Mouse (Mus musculus) hindbrain, embryonic 10.5 days (tissue): ENCODE data around the gene Cog4. TPM values are rescaled to one million over a fixed set of nuclear protein-coding genes. Genes with fewer than 3 reads are reported as not detected.
A peak's percentile ranks its signal among the peaks of the same experiment; 100 is the strongest.
"Not testable (repeated sequence)": the region's sequence is repeated elsewhere in the genome, so short reads cannot be mapped to it uniquely, and the experiment has no call there.

Experiments
- DNase-seq: peaks from one replicate; pipeline ENCODE4 v3.0.0-alpha.2; 2017; ENCODE audit warnings: low spot score
- H3K27ac ChIP-seq: fragments of 300-500 bp; sonication (generic); 2 replicates; pipeline ENCODE4 v1.5.1; 2016; ENCODE audit warnings: mild to moderate bottlenecking, moderate library complexity
- H3K27me3 ChIP-seq: fragments of 300-500 bp; sonication (generic); 2 replicates; pipeline ENCODE4 v1.6.1; 2016; ENCODE audit warnings: mild to moderate bottlenecking; ENCODE audit not compliant: poor library complexity, insufficient read depth, severe bottlenecking
- H3K36me3 ChIP-seq: fragments of 300-500 bp; sonication (generic); 2 replicates; pipeline ENCODE4 v1.6.1; 2016; ENCODE audit warnings: mild to moderate bottlenecking, moderate library complexity
- H3K4me1 ChIP-seq: fragments of 300-500 bp; sonication (generic); replicated peaks from 2 replicates; pipeline ENCODE4 v1.6.1; 2016; ENCODE audit warnings: mild to moderate bottlenecking
- H3K4me3 ChIP-seq: fragments of 300-500 bp; sonication (generic); 2 replicates; pipeline ENCODE4 v1.5.1; 2016; ENCODE audit warnings: mild to moderate bottlenecking, moderate library complexity
- H3K9me3 ChIP-seq: fragments of 300-500 bp; sonication (generic); 2 replicates; pipeline ENCODE4 v1.6.1; 2016; ENCODE audit warnings: mild to moderate bottlenecking, moderate library complexity
- WGBS: fragments of 180-500 bp; shearing (Covaris S2); methylation state at CpG from one replicate; pipeline ENCODE4 v1.1.7; 2016; 5-methylcytosine and 5-hydroxymethylcytosine counted together
- polyA plus RNA-seq: library from polyadenylated mRNA; unstranded; fragments of >200 nt; fragmentation: Nextera tagmentation; extraction: Ambion mirVana; gene quantifications from 2 replicates; pipeline ENCODE4 v1.2.1, GENCODE M21; 2016

Gene Cog4
- polyA plus RNA-seq, 1 experiment from 2014 or later, result 70.0 TPM

DNA sequence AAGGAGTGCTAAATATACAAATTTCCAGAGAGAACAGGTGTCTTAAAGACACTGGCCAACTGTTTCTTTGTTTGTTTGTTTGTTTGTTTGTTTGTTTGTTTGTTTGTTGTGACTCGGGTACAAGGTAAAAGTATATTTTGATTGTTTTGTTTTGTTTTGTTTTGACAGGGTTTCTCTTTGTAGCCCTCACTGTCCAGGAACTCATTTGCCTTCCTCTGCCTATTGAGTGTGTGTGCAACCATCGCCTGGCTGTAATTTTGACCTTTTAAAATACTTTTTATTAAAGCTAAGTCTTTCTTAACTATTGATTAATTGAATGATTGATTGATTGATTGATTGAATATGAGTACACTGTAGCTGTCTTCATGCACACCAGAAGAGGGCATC, 56.2 kb downstream of the Cog4 start:
- peaks cover 19% of the 10 kb centered on the region for H3K36me3 ChIP-seq

GRCm38 (mm10) chr8:110905404-110905803, 59.0 kb downstream of the Cog4 start:
- no peak for DNase-seq
- no peak overlapping the region for H3K27ac ChIP-seq
- no peaks in the 10 kb centered on the region for H3K27me3 ChIP-seq
- WGBS, result 86% methylated on average over 6 of the region's 6 CpGs
- H3K36me3 ChIP-seq, result no peaks in the 10 kb centered on the region
- peaks cover 15% of the 10 kb centered on the region for H3K4me1 ChIP-seq
- H3K4me3 ChIP-seq, result no peak overlapping the region
- no peaks in the 10 kb centered on the region for H3K9me3 ChIP-seq

More for the DNA sequence above, 56.2 kb downstream of the Cog4 start:
- WGBS, result 61% methylated on average over 2 of the region's 2 CpGs
- DNase-seq, result no peak
- Histone ChIP-seq H3K4me3 (peak overlapping the region; percentile 85), H3K4me1 (peaks cover 15% of the 10 kb centered on the region), H3K27me3 (no peaks in the 10 kb centered on the region), H3K27ac (no peak overlapping the region; the same call in 1 of the 2 replicates), H3K9me3 (no peaks in the 10 kb centered on the region)

DNA sequence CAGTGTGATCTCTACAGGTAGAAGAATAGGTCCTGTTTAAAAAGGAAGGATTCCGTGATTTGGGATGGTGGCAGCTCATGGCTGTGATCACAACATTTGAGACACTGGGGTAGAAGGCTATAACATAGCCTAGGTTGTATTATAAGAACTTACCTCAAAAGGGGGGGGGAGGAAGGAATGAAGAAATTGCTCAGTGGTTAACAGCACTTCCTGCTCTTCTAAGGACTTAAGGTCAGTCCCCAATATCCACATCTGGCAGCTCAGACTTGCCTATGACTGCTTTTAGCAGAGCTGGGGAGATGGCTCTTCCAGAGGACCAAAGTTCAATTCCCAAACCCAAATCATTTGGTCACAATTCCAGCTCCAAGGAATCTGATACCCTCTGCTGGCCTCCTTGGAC, 60.3 kb downstream of the Cog4 start:
- Histone ChIP-seq H3K4me3 (no peak overlapping the region), H3K27me3 (no peaks in the 10 kb centered on the region), H3K4me1 (peaks cover 7% of the 10 kb centered on the region), H3K9me3 (no peaks in the 10 kb centered on the region), H3K27ac (no peak overlapping the region), H3K36me3 (no peaks in the 10 kb centered on the region)
- WGBS, result 90% methylated on average over 1 of the region's 1 CpGs
- no peak for DNase-seq

GRCm38 (mm10) chr8:110909850-110910249, 63.5 kb downstream of the Cog4 start:
- H3K27me3 ChIP-seq, H3K4me1 ChIP-seq, H3K4me3 ChIP-seq, H3K9me3 ChIP-seq, H3K36me3 ChIP-seq, H3K27ac ChIP-seq, DNase-seq: not testable (repeated sequence)

- DNase-seq, result no peak
- no peaks in the 10 kb centered on the region for H3K27me3 ChIP-seq
- H3K4me3 ChIP-seq, result no peak overlapping the region
- no peaks in the 10 kb centered on the region for H3K9me3 ChIP-seq
- H3K27ac ChIP-seq, result no peak overlapping the region
- no peaks in the 10 kb centered on the region for H3K36me3 ChIP-seq
- H3K4me1 ChIP-seq, result no peaks in the 10 kb centered on the region
- 85% methylated on average over 15 of the region's 15 CpGs for WGBS
Observed at GRCm38 (mm10) chr8:110911576-110912570, 65.5 kb downstream of the Cog4 start.

DNA sequence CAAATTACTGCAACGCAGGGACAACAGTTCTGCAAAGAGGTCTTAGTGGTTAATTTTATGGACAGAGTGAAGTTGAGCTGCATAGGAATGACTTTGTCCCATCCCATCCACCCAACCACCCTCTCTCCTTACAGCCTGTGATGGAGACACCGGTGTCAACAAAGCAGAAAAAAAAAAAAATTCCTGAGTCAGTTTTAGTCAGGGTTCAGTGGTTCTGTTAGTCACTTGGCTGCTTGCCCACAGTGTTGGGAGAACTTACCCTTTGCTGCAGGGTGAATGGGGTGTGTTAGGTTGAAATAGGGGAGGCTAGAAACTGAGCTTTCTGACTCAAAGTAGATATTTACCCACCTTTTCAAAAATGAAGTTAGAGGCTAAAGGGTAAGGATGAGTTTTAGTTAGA, 71.0 kb downstream of the Cog4 start:
- Histone ChIP-seq H3K9me3 (no peaks in the 10 kb centered on the region), H3K36me3 (peaks cover 3% of the 10 kb centered on the region), H3K4me1 (peaks cover 38% of the 10 kb centered on the region), H3K27ac (no peak overlapping the region), H3K27me3 (no peaks in the 10 kb centered on the region), H3K4me3 (no peak overlapping the region)
- DNase-seq, result no peak
- WGBS, result 79% methylated on average over 2 of the region's 2 CpGs

DNA sequence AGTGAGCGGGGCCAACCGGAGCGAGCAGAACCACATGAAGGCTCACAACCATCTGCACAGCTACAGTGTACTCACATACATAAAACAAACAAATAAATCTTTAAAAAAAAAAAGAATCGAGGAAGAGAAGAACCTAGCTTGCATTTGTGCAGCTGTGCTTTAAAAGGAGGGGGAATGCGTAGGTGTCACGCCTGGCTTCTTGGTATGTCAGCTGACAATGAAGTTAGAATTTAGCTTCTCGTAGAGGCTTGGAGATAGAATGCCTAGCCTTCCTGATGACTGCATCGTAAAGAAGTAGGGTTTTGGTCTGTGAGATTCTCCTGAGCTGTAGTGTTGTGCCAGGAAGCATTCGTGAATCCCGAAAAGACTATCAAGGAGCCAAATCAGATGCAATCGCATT, 71.6 kb downstream of the Cog4 start:
- Histone ChIP-seq H3K27me3 (no peaks in the 10 kb centered on the region), H3K4me3 (no peak overlapping the region), H3K9me3 (no peaks in the 10 kb centered on the region), H3K36me3 (peaks cover 7% of the 10 kb centered on the region), H3K27ac (no peak overlapping the region), H3K4me1 (peaks cover 38% of the 10 kb centered on the region)
- DNase-seq, result no peak
- 84% methylated on average over 11 of the region's 11 CpGs for WGBS

- H3K27me3 ChIP-seq, result no peaks in the 10 kb centered on the region
- peaks cover 7% of the 10 kb centered on the region for H3K36me3 ChIP-seq
- DNase-seq, result no peak
- H3K4me3 ChIP-seq, result no peak overlapping the region
- no peaks in the 10 kb centered on the region for H3K9me3 ChIP-seq
- H3K4me1 ChIP-seq, result peaks cover 38% of the 10 kb centered on the region
- WGBS, result 73% methylated on average over 8 of the region's 8 CpGs
- H3K27ac ChIP-seq, result no peak overlapping the region
Observed at GRCm38 (mm10) chr8:110918460-110918859, 72.1 kb downstream of the Cog4 start.

- H3K4me3 ChIP-seq, result peak within 1 kb of the TSS; percentile 89
- DNase-seq, result peak; percentile 94
- no peaks in the 10 kb centered on the region for H3K9me3 ChIP-seq
- WGBS, result 1% methylated on average over 36 of the region's 36 CpGs
- H3K27ac ChIP-seq, result peak within 1 kb of the TSS; percentile 96
- H3K36me3 ChIP-seq, result peaks cover 7% of the 10 kb centered on the region
- peaks cover 38% of the 10 kb centered on the region for H3K4me1 ChIP-seq
- no peaks in the 10 kb centered on the region for H3K27me3 ChIP-seq
Observed at GRCm38 (mm10) chr8:110919341-110920031, 73.1 kb downstream of the Cog4 start, which contains the start of gene St3gal2. Gene St3gal2 (plus strand): TSS chr8:110919922.

DNA sequence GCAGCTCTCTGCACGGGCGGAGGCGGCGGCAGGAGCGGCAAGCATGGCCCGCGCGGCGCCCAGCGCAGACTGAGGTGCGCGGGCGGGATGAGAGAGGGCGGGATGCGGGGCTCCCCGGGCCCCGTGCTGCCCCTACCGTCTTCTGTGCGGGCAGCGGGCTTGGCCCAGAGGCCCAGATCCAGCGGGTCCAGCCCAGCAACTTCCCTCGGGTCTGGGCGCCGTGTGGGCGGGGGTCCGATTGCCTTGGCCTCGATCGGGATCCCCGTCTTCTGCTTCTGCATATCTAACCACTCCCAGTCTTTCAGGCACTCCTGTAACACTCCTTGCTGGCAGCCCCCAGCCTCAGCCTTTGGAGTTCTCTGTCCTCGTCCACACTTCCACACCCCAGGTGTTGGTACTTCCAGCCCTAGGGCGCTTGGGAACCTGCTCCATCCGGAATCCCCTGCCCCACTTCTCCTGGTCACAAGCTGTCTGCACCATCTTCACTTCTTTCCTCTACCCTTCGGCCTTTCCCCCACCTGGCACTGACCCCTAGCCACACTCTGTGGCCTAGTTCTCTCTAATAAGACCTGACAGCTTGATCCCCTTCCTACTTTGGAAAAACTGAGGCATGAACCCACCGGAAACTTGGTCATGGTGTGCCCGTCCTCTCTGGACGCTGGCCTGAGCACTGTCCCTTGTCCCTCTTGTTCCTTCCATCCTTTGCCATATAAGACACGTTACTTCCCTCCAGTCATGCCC, 73.8 kb downstream of the Cog4 start:
- DNase-seq, result no peak
- Histone ChIP-seq H3K9me3 (no peaks in the 10 kb centered on the region), H3K27ac (peak overlapping the region; percentile 96), H3K36me3 (peaks cover 7% of the 10 kb centered on the region), H3K27me3 (no peaks in the 10 kb centered on the region), H3K4me1 (peaks cover 38% of the 10 kb centered on the region), H3K4me3 (peak overlapping the region; percentile 89)
- 2% methylated on average over 37 of the region's 37 CpGs for WGBS

DNA sequence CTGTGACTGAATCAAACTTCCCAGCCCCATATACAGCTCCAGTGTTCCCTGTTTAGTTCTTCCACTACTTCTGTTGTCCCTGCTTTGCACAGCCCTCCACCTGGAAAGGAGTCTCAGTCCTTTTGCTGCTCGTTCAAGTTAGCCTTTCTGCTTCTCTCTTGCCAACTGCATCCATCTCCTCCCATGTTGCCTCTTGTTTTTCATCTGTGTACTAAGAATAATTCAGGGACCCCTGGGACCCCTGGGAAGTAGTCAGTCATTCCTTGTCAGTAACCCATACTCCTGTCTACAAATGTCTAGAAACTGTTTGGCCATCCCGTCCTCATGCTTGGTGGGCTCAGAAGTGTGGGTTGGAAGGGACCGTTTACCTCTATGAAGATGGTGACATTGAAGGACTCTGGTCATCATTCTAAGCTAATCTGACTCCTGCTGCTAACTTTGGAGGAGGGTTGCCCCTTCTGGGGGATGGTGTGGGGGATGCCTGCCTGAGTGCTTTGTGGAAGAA, 74.4 kb downstream of the Cog4 start:
- DNase-seq, result peak; percentile 15
- peaks cover 7% of the 10 kb centered on the region for H3K36me3 ChIP-seq
- no peaks in the 10 kb centered on the region for H3K9me3 ChIP-seq
- WGBS, result 40% methylated on average over 3 of the region's 3 CpGs
- H3K27me3 ChIP-seq, result no peaks in the 10 kb centered on the region
- H3K27ac ChIP-seq, result peak overlapping the region; percentile 96
- H3K4me1 ChIP-seq, result peaks cover 38% of the 10 kb centered on the region
- H3K4me3 ChIP-seq, result peak overlapping the region; percentile 89

- H3K27me3 ChIP-seq, result no peaks in the 10 kb centered on the region
- peak overlapping the region; percentile 89 for H3K4me3 ChIP-seq
- H3K36me3 ChIP-seq, result peaks cover 7% of the 10 kb centered on the region
- H3K27ac ChIP-seq, result peak overlapping the region; percentile 96
- H3K9me3 ChIP-seq, result no peaks in the 10 kb centered on the region
- H3K4me1 ChIP-seq, result peaks cover 42% of the 10 kb centered on the region
- WGBS, result 27% methylated on average over 7 of the region's 7 CpGs
- peak; percentile 67 for DNase-seq
Observed at GRCm38 (mm10) chr8:110921492-110922230, 75.3 kb downstream of the Cog4 start.
